Mouse (Mus musculus): ENCODE data around the gene 9430097D07Rik.

The 9430097D07Rik gene

DNA sequence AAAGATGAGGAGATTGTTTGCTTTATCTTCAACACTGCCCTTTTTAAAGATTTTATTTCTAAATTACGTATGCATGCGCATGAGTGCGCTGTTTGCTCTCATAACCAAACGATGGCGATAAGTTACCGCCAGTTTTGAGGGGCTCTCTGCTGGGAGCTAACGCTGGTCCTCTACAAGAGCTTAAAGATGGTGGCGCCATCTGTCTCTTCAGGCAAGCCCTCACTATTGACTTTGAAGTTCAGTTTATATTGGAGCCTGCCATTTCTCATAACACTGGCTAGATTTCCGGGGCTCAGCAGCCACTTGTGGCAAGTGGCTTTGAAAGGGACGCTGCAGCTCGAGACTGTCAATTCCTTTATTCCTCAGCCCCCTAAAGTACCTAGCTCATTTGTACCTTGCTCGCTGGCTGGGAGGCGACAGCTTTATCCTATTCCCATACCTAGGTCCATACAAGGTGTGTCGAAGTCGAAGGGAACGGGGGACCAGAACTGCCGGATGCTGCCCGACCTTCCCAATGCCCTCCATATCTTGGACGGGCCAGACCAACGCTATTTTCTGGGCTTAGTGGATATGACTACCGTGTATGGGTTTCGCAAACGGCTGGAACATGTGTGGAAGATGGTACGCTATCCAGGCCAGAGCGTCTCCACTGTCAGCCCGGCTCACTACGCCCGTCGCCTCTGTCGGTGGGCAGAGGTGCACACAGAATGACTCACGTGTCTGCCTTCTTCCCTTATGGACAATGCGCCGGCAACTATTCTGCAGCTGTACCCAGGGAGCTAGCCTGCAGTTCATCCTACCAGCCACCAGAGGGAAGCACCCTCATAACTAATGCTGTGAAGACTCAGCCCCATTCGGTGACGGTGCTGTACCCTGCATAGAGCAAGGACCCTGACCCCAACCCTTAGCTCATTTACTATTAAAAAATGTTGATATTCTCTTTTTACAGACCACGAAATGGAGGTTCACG, 7.6 kb upstream of the 9430097D07Rik start:
- no peak for TF ChIP-seq GATA4 (IDR thresholded peaks at IDR 0.05; ENCODE audit: insufficient replicate concordance, low read length)

DNA sequence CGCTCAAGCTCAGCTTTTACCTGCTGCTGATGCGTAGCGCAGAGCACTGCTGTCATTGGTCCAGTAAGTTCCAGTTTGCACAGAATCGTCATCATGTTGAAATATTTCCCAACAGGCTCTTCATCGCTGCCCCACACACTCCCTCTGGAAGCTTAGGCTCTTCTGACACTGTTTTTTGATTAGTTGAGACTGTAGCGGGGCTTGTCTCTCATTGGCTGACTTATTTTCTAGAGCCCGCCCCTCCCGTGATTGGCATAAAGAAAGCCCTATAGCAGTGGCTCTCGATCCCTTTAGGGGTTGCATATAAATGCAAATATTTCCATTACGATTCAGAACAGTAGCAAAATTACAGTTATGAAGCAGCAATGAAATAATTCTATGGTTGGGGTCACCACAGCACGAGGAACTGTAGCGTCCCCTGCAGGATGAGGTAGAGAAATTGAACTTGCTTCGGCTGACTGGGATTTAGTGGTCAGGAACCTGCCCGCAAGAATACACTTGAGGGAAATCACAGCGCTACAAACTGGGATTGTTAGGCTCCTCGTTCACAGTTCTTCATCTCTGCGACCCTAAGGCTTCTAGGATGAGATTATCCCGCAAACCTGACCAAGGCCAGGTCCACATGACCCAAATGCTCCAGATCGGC, 6.1 kb upstream of the 9430097D07Rik start:
- TF ChIP-seq GATA4 (IDR thresholded peaks at IDR 0.05; ENCODE audit: insufficient replicate concordance, low read length), result no peak

DNA sequence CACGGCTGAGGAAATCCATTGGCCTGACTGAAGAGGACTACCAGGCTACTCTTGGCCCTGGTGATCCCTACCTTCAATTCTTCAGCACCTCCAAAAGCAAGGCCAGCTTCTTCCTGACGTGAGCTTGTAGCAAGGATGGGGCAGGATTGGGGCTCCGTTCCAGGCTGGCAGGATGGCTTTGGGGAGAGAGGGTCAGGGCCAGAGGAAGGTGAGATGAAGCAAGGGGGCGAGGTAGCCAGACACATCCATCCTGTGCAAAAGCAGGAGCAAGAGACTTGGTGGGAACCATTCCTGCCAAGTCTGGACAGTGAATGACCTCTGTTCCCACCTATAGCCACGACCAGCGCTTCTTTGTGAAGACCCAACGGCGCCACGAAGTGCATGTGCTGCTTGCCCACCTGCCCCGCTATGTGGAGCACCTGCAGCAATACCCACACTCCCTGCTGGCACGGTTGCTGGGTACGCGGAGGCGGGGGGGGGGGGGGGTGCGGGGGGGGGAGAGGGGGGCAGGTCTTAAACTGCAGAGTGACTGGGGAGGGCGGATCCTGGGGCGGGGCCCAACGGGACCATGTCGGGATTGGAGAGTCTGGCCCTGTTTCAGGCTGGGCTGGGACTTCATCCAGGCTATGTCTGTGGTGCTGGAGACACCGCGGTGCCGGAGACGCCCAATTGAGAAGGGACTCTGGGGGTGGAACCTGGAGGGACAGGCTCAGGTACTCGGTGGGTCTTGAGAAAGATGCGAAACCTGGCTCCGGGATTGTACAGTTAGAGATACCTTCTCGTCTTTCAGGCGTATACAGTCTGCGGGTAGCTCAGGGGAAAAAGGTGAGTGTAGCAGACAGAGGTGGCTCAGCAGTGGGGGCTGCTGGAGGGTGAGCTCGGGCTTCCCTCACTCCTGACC, 2.9 kb upstream of the 9430097D07Rik start:
- TF ChIP-seq GATA4 (IDR thresholded peaks at IDR 0.05; ENCODE audit: insufficient replicate concordance, low read length), result no peak

DNA sequence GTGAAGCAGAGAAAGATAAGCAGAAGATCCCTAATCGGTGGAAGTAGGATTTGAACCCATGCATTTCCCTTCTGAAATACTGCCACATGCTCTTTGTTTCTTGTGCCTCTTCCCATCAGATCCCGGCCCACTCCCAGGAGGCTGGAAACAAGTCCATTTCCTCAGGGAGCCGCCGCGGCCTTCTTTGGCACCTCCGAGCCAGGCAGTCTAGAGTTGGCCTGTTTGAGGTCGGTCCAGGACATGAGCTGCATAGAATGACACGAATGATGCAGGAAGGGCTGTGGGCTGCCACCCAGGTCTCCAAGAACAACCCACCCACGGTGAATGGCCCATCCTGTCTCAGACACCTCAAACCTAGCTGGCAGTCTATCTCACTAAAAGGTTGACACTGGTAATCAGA, 1.0 kb upstream of the 9430097D07Rik start:
- TF ChIP-seq GATA4 (IDR thresholded peaks at IDR 0.05; ENCODE audit: insufficient replicate concordance, low read length), result no peak

DNA sequence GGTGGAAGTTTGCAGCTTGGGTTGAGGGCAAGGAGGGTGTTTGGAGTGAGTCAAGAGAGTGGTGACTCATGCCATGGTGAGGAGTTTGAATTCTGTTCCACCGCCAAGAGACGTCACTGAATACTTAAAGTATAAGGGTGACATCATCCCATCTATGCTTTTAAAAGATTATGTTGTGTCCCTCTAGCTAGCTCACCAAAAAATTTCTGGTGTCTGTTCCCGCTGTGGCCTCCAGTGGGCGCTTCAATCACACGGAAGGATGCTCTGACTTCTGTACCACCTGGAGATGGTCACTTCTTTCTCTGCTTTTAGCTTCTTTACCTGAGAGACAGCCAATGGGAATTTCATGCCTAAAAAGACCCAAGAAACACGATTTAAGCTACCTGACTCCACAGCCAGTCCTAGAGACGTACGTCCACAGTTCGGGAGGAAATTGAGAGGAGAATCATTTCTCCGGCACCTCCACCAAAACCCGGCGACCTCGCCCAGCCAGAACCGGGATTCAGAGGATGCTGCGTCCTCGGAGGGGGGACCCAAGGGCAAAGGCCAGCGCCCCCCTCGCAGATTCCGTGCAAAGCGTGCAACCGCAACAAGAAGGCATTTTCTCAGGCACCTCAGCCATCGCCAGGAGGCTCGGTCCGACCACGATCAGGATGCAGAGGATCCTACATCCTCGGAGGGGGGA, 441 bp downstream of the 9430097D07Rik start:
- no peak for TF ChIP-seq GATA4 (IDR thresholded peaks at IDR 0.05; ENCODE audit: insufficient replicate concordance, low read length)

DNA sequence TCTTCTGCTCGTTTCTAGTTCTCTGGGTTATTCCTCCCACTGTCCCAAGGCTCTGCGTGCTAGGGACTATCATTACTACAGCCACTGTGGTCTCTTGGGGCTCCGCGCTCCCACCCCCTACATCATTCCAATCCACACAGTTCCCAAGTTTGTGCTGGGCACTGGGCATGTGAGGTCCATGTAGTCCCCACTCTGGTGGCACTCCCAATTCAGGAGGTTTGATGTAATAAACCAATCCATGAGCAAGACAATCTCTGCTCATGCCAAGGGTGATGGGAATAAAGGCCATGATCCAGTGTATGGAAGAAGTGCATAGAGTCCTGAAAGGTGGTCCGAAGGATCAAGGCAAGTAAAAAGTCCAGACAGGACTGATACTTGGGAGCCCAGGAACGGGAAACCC, 987 bp downstream of the 9430097D07Rik start, which contains the start of gene Pip5kl1:
Gene Pip5kl1, plus strand, starts transcription at position 301 of the 400 bp plus-strand sequence.
- no peak for TF ChIP-seq GATA4 (IDR thresholded peaks at IDR 0.05; ENCODE audit: insufficient replicate concordance, low read length)

DNA sequence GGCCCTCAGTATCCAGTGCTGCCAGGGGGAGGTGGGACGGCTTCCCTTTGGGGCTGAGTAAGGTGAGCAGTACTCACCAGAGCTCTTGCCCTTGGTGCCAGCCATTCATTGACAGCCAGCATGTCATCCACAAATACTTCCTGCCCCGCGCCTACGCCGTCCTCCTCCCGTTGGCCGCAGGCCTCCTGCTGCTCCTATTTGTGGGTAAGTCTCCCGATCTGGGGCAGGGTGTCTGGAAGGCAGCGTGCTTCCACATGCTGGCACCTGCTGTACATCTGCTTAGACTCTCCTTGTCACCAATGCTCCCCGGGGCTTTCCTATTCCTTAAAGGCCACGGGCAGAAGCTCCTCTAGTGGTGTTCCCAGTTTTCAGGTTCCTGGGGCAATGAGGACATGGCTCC, 3.3 kb downstream of the 9430097D07Rik start:
- no peak for TF ChIP-seq GATA4 (IDR thresholded peaks at IDR 0.05; ENCODE audit: insufficient replicate concordance, low read length)

DNA sequence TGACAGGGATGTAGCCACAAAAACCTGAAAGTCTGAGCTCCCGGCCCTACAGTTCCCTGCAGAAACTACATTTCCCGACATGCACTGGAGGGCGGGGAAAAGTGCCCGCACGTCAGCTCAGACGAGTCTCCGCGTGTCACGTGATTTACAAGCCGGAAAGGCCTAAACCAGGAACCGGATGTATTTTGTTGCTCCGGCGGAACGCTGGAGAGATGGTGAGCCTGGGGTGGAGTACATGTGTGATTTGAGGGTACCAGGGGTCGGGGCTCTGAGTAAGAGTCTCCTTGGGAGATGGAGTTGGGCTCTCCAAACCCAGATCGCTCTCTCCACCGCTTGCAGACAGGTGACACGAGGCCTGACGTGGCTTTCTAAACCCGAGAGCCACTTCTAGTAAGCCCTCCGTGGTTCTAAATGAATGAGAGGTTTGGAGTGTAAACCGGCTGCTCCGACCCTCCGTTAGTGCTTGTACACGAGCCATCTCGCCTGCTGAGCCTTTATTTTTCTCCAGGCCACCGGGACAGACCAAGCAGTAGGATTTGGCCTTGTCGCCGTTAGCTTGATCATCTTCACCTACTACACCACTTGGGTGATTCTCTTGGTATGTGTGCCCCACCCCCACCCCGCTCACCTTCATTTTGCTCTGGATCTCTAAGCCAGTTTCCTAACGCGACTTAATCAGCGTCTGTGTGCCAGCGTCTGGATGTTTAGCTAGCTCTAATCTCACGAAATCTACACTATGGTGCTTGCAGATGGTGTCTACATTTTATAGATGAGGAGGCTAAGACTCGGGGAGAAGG, 4.6 kb downstream of the 9430097D07Rik start, which contains the start of gene Dpm2:
Gene Dpm2, plus strand, starts transcription at position 161 of the 797 bp plus-strand sequence.
- TF ChIP-seq GATA4 (IDR thresholded peaks at IDR 0.05; ENCODE audit: insufficient replicate concordance, low read length), result no peak

DNA sequence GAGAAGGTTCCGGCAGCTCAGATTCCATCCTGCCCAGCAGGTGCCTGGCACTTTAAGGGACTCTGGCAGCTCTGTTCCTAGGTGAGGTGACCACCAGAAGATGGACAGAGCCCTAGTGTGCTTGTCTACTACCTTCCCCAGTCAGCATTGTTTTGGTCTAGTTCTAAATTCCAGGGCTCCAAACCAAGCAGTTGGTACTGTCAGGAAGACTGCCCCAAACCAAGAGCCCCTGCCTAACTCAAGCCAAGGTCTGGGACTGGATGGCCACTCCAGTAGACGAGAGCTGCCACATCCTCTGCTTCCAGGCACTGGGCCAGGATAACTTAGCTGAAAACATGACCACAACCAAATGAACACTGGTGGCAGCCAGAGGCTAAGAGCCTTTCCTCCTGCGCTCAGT, 6.5 kb downstream of the 9430097D07Rik start:
- TF ChIP-seq GATA4 (IDR thresholded peaks at IDR 0.05; ENCODE audit: insufficient replicate concordance, low read length), result no peak

DNA sequence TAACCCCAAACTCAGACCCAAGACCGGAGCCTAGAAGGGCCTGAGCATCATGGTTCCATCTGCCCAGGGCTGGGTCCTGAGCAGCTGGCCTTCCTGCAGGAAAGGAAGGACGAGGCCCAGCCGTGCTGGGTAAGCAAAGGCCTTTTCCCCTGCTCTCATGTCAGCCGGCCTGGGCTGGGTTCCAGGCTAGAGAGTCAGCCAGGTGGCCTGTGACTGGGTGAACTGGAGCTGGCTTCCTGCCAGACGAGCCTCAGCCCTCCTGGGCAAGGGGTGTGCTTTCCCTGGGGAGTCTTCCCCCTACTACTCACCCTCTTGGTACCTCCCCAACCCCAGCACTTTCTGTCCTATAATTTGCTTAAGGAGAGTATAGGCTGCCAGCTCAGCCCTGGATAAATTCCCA, 7.3 kb downstream of the 9430097D07Rik start:
- TF ChIP-seq GATA4 (IDR thresholded peaks at IDR 0.05; ENCODE audit: insufficient replicate concordance, low read length), result no peak

DNA sequence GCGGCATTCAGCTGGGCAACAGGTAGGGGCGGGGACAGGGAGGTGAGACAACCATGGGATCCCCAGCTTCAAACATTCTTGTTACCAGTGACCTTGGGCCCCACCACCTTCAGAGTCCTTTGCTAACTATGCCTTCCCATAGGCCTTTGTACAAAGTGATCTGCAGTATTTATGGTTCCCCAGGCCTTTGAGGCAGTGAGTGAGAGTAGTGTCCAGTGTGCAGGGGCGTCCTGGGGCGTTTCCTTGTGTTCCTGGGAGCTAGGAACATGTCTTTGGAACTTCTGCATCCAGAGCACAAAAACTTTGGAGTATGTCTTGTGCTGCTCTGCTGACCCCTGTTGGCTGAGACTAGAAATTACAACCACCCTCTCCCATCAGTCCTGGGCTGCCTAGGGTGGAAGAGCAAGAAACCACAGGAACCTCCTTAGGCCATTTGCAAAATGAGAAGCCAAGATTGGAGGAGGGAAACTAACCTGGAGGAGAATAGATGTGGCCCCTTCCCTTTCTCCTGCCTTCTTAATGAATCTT, 8.9 kb downstream of the 9430097D07Rik start:
- no peak for TF ChIP-seq GATA4 (IDR thresholded peaks at IDR 0.05; ENCODE audit: insufficient replicate concordance, low read length)

DNA sequence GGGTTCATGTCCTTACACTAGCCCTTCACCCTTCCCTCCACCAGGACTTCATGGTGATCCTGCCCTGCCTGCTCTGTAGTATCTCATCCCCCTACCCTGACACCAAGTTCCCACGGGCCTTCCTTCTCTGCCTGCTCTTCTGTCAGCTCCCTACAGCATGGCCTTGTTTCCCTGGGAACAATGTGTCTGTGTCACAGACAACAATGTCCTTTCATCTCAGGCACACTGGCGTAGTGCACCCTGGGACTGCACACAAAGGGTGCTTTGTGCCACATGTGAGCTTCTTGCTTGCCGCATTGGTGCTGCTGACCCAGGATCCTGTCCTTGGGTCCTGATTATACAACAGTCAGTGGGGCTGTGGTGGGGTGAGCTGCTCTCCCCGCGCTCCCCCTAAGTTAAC, 15.9 kb downstream of the 9430097D07Rik start:
- no peak for TF ChIP-seq GATA4 (IDR thresholded peaks at IDR 0.05; ENCODE audit: insufficient replicate concordance, low read length)

DNA sequence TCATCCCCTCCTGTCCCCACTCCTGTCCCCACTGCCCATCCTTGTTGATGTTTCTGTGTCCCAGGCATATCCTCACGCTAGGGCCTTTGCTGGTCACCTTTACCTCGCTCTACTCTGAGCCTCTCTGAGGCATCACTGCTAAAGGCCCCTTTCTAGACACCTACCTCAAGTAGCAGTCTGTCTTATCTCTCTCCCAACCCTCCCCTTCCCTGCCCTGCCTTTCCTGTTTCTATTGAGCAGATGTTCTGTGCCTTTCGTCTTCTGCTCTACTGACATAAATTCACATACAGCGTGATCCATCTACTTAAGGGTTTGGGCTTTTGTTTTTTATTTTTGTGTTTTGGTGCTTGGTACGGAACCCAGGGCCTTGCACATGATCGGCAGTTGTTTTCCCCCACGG, 19.5 kb downstream of the 9430097D07Rik start:
- no peak for TF ChIP-seq GATA4 (IDR thresholded peaks at IDR 0.05; ENCODE audit: insufficient replicate concordance, low read length)

Data from liver, adult (tissue).